Mouse (Mus musculus): ENCODE data around the gene Soga3.

The Soga3 gene

GRCm38 (mm10) chr10:29211453-29211852 lies 67.8 kb downstream of the Soga3 start, which contains the start of gene 9330159F19Rik:
TSS of gene 9330159F19Rik (plus strand) at chr10:29211606.
- DNase-seq = no peak

DNA sequence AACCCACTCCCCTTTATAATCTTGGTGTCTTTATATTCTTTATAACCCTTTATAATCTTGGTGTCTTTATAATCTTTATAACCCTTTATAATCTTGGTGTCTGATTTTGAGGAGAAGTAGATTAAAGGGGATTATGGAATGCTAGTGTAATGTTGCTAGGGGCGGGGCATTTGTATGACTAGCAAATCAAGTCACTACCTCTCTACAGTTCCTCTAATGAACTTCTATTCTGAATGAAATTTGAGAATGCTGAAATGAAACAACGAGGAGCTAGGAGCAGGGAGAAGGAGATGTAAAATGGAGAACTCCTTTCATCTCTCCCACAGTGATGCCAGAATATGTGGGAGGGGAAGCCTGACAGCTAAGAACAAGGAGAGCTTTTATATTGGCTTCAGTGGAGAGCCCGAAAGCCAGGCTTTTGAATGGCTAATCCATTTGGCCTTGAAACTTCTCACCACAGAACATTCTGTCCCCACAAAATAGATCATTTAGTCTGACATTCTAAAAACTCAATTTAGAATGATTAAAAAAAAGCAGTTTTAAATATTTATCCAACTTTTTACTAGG lies 70.0 kb downstream of the Soga3 start:
- DNase-seq = no peak

DNA sequence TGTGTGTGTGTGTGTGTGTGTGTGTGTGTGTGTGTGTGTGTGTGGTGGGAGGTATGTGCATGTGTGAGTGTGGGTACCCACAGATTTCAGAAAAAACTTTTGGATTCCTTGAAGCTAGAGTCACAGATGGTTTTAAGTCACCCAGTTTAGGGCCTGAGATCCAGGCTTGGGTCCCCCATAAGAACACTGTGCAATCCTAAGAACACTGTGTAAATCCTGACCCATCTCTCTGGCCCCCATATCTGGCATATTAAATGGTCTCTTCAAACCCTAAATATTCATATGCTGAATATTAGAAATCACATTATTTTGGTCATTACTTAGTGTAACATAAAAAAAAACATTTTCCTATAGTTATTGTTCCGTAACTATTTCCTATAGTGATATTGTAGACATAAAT lies 73.3 kb downstream of the Soga3 start:
- no peak for DNase-seq

DNA sequence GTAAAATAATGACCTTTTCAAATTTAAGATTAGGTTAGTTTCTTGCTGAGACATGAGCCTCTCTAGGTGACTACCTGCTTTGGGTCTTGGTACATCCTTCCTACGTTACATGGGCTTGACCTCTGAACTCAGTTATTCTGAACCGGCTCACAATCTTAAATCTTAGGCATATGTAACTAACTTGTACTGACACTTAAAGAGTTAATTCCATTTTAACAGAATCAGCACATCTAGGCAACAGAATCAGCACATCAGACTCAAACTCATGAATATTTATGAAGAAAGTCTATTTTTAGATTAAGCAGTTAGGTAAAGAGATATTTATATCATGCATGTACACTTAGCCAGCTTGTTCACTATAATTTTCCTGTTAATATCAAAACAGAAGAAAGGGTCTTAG lies 73.8 kb downstream of the Soga3 start:
- no peak for DNase-seq

- no peak for DNase-seq
Measured at GRCm38 (mm10) chr10:29225329-29225728, 81.7 kb downstream of the Soga3 start.

- DNase-seq = no peak
Measured at GRCm38 (mm10) chr10:29231208-29231607, 87.6 kb downstream of the Soga3 start.

All from kidney, adult 9 months (tissue).